Mouse (Mus musculus): Measurements from ENCODE around the gene Kif26a. TPM values are rescaled to one million over a fixed set of nuclear protein-coding genes. Genes with fewer than 3 reads are reported as not detected.

Gene Kif26a
- 10.4 and 25.6 TPM in 2 replicates for polyA plus RNA-seq (2012; rRNA removed; ENCODE audit: low replicate concordance)

DNA sequence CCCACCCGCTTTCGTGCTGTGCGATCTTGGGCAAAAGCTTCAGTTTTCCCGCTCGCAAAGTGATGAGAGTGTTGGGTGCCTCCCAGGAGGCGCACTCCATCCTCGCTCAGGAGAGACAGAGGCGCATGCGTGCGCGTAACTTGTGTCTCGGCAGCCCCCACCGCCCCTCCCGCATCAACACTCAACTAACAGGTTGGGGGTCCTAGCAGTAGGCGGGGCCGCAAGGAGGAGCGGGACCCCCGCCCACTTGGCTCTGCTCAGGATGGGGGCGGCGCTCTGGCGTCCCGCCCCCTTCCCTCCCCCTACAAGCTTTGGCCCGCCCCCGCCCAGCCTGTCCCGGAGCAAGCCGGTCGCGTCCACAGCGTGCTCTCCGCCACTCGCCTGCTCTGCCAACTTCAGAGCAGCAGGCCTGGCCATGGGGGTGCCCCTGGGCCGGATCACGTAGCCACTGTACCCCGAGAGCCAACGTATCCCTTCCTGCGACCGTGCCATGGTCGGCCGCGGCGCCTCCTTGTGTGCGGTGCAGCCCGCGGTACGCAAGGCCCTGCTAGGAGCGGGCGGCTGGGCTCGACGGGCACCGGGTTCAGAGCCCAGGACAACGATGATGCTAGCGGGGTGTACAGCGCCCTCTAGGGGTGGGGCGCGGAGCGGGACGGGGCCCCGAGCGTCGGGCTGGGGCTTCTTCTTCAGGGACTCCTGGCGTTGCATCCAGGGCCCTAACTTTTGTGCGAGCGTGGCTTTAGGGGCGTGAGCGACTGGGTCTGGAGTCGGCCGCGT is at the start of gene Kif26a:
TSS of gene Kif26a (plus strand) at position 334 of the 777 bp plus-strand sequence.

DNA sequence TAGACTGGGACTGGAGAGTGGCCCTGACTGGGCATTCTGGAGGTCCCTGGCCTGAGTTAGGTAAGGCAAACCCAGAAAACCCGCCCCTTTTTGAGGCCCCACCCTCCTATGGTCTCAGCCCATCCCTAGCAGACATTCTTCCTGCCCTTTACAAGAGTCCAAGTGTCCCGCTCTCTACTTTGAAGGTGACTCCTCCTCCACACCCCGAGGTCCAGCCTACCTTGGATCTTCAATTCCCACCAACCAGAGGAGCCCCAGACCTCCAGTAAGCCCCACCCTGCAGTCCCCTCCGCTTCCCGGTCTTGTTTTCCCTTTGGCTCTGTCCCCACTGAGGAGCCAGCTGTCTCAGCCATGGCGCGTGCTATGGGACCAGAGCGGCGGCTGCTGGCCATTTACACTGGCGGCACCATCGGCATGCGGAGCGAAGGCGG is 39.5 kb upstream of the Kif26a start, which contains the start of gene Aspg:
TSS of gene Aspg (plus strand) at position 139 of the 431 bp plus-strand sequence.

Other genes starting within 250 kb of the Kif26a start
- gene Ppp1r13b, start 238.1 kb upstream of the Kif26a start, polyA plus RNA-seq (2012; rRNA removed; ENCODE audit: low replicate concordance) = 16.9 and 28.2 TPM in 2 replicates
- 65.9 and 81.2 TPM in 2 replicates for gene Atp5mpl, start 179.2 kb upstream of the Kif26a start, polyA plus RNA-seq (2012; rRNA removed; ENCODE audit: low replicate concordance)
- gene Tdrd9, start 174.6 kb upstream of the Kif26a start, polyA plus RNA-seq (2012; rRNA removed; ENCODE audit: low replicate concordance) = 0.04 TPM in 1 of 2 replicates, not detected in the other
- not detected in 2 replicates for gene Rd3l, start 164.9 kb upstream of the Kif26a start, polyA plus RNA-seq (2012; rRNA removed; ENCODE audit: low replicate concordance)
- 24.3 and 36.6 TPM in 2 replicates for gene Aspg, start 39.5 kb upstream of the Kif26a start, polyA plus RNA-seq (2012; rRNA removed; ENCODE audit: low replicate concordance)

All from subcutaneous adipose tissue, adult 2 months (tissue).